Mouse (Mus musculus): ENCODE measurements at regions not wholly inside any gene's neighbourhood (a gene's known extent, or its start where the extent isn't known, plus 50 kb on each side); places are given as distances from the start of the nearest gene placed in this dataset.
A peak's percentile ranks its signal among the peaks of the same experiment; 100 is the strongest.

- peak; percentile 1 for DNase-seq (ENCODE audit: extremely low spot score)
Measured at GRCm38 (mm10) chr12:58027796-58028195, 183.8 kb upstream of the Sstr1 start.

- no peak for DNase-seq (ENCODE audit: extremely low spot score)
Measured at GRCm38 (mm10) chr12:58056368-58056860, 155.2 kb upstream of the Sstr1 start.

GRCm38 (mm10) chr12:58067318-58068223, 144.0 kb upstream of the Sstr1 start:
- no peak for DNase-seq (ENCODE audit: extremely low spot score)

GRCm38 (mm10) chr12:58087311-58087710, 124.3 kb upstream of the Sstr1 start:
- no peak for DNase-seq (ENCODE audit: extremely low spot score)

GRCm38 (mm10) chr12:58112643-58113042, 98.9 kb upstream of the Sstr1 start:
- no peak for DNase-seq (ENCODE audit: extremely low spot score)

- DNase-seq (ENCODE audit: extremely low spot score): no peak
Measured at GRCm38 (mm10) chr12:58139121-58139520, 72.5 kb upstream of the Sstr1 start.

- DNase-seq (ENCODE audit: extremely low spot score): no peak
Measured at GRCm38 (mm10) chr12:58151883-58152282, 59.7 kb upstream of the Sstr1 start.

Measured in embryo, embryonic 9.5 days (tissue).